Mouse (Mus musculus) midbrain, embryonic 11.5 days (tissue): ENCODE measurements at regions not wholly inside any gene's neighbourhood (a gene's known extent, or its start where the extent isn't known, plus 50 kb on each side); places are given as distances from the start of the nearest gene placed in this dataset.

Source experiments
- ATAC-seq: fragments of 200-750 bp; cut with Nextera tagmentation; 2 replicates; pipeline ENCODE4 v1.8.0; 2017; ENCODE audit warnings: moderate TSS enrichment, moderate library complexity; ENCODE audit not compliant: low FRiP score
- DNase-seq: peaks from one replicate; pipeline ENCODE4 v3.0.0; 2015; ENCODE audit warnings: low spot score; ENCODE audit errors: missing footprints
- H3K27ac ChIP-seq: fragments of 300-500 bp; sonication (generic); 2 replicates; pipeline ENCODE4 v1.5.1; 2014; ENCODE audit warnings: low read depth, low read length
- H3K27me3 ChIP-seq: fragments of 300-500 bp; sonication (generic); 2 replicates; pipeline ENCODE4 v1.6.1; 2014; ENCODE audit warnings: mild to moderate bottlenecking, low read length, moderate library complexity, mixed read lengths; ENCODE audit not compliant: control insufficient read depth, insufficient read depth
- H3K36me3 ChIP-seq: fragments of 300-500 bp; sonication (generic); 2 replicates; pipeline ENCODE4 v1.6.1; 2014; ENCODE audit warnings: mild to moderate bottlenecking, low read length, moderate library complexity, mixed read lengths; ENCODE audit not compliant: control insufficient read depth, insufficient read depth
- H3K4me1 ChIP-seq: fragments of 300-500 bp; sonication (generic); 2 replicates; pipeline ENCODE4 v1.6.1; 2014; ENCODE audit warnings: low read length; ENCODE audit not compliant: control insufficient read depth, insufficient read depth
- H3K4me2 ChIP-seq: fragments of 300-500 bp; sonication (generic); 2 replicates; pipeline ENCODE4 v1.6.1; 2014; ENCODE audit warnings: mild to moderate bottlenecking, moderate library complexity
- H3K4me3 ChIP-seq: fragments of 300-500 bp; sonication (generic); 2 replicates; pipeline ENCODE4 v1.5.1; 2014; ENCODE audit warnings: low read depth, low read length
- H3K9ac ChIP-seq: fragments of 300-500 bp; sonication (generic); 2 replicates; pipeline ENCODE4 v1.6.1; 2014; ENCODE audit warnings: low read length
- H3K9me3 ChIP-seq: fragments of 300-500 bp; sonication (generic); 2 replicates; pipeline ENCODE4 v1.6.1; 2016; ENCODE audit warnings: low read length; ENCODE audit not compliant: control insufficient read depth
- WGBS: fragments of 180-500 bp; shearing (Covaris S2); extraction: QIAGEN DNeasy Blood & Tissue Kit; methylation state at CpG from one replicate; pipeline ENCODE4 v1.1.7; 2014; 5-methylcytosine and 5-hydroxymethylcytosine counted together

GRCm38 (mm10) chr5:91751168-91751567 is 211.7 kb downstream of the Rchy1 start:
- Histone ChIP-seq H3K36me3 (no peaks in the 10 kb centered on the region), H3K4me2 (no peak overlapping the region), H3K4me1 (no peaks in the 10 kb centered on the region), H3K4me3 (no peak overlapping the region), H3K27me3 (no peaks in the 10 kb centered on the region), H3K9ac (no peak overlapping the region), H3K9me3 (no peaks in the 10 kb centered on the region), H3K27ac (no peak overlapping the region)
- WGBS, result 81% methylated on average over 6 of the region's 6 CpGs
- no peak for ATAC-seq
- DNase-seq, result no peak

GRCm38 (mm10) chr5:91746077-91746476 is 216.8 kb downstream of the Rchy1 start:
- DNase-seq (no peak), ATAC-seq (no peak)
- Histone ChIP-seq H3K27me3 (no peaks in the 10 kb centered on the region), H3K9ac (no peak overlapping the region), H3K4me1 (no peaks in the 10 kb centered on the region), H3K4me3 (no peak overlapping the region), H3K4me2 (no peak overlapping the region), H3K9me3 (no peaks in the 10 kb centered on the region), H3K36me3 (no peaks in the 10 kb centered on the region), H3K27ac (no peak overlapping the region)
- 56% methylated on average over 5 of the region's 5 CpGs for WGBS

DNA sequence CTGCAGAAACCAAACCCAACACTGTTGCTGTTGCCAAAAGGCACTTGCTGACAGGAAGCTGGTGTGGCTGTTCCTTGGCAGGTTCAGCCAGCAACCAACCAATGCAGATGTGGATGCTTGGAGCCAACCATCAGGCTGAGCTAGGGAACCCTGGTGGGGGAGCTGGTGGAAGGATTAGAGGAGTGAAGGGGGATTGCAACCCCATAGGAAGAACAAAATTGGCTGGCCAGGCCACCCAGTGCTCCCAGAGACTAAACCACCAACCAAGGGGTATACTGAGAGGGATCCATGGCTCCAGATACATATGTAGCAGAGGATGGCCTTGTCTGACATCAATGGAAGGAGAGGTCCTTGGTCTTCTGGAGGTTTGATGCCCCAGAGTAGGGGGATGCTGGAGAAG is 218.5 kb downstream of the Rchy1 start:
- ATAC-seq (no peak), DNase-seq (no peak)
- no peaks in the 10 kb centered on the region for H3K36me3 ChIP-seq
- no peak overlapping the region for H3K4me3 ChIP-seq
- H3K27ac ChIP-seq, result no peak overlapping the region
- H3K4me1 ChIP-seq, result no peaks in the 10 kb centered on the region
- H3K9ac ChIP-seq, result no peak overlapping the region
- no peaks in the 10 kb centered on the region for H3K9me3 ChIP-seq
- no peak overlapping the region for H3K4me2 ChIP-seq
- H3K27me3 ChIP-seq, result no peaks in the 10 kb centered on the region

DNA sequence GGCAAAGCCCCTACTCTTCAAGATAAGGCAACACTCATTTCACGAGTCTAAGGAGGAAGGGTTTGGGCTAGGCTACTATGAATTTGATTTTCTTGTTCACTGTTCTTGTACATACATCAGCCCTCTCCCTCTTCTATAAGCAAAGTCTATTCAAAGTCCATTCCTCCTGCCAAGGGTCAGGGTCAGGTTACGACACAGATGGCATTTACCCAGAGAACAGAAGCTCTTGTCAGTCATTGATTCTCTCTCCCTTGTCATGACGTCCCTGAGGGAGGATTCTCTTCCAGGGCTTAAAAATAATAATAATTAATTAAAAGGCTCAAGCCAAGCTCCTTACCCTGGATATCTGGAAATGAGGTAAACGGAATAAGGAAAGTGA is 222.7 kb downstream of the Rchy1 start:
- DNase-seq (no peak), ATAC-seq (no peak)
- Histone ChIP-seq H3K9ac (no peak overlapping the region), H3K36me3 (no peaks in the 10 kb centered on the region), H3K9me3 (no peaks in the 10 kb centered on the region), H3K4me1 (no peaks in the 10 kb centered on the region), H3K27ac (no peak overlapping the region), H3K4me2 (no peak overlapping the region), H3K27me3 (no peaks in the 10 kb centered on the region), H3K4me3 (no peak overlapping the region)
- WGBS, result 35% methylated on average over 4 of the region's 4 CpGs

GRCm38 (mm10) chr5:91739433-91740158 is 222.2 kb downstream of the Parm1 start:
- H3K9me3 ChIP-seq, result no peaks in the 10 kb centered on the region
- H3K4me2 ChIP-seq, result no peak overlapping the region
- H3K4me3 ChIP-seq, result no peak overlapping the region
- no peak overlapping the region for H3K9ac ChIP-seq
- 82% methylated on average over 16 of the region's 16 CpGs for WGBS
- no peak for ATAC-seq
- no peak for DNase-seq
- H3K27me3 ChIP-seq, result no peaks in the 10 kb centered on the region
- no peaks in the 10 kb centered on the region for H3K4me1 ChIP-seq
- no peaks in the 10 kb centered on the region for H3K36me3 ChIP-seq
- H3K27ac ChIP-seq, result no peak overlapping the region

- Histone ChIP-seq H3K36me3 (no peaks in the 10 kb centered on the region), H3K4me2 (no peak overlapping the region), H3K4me1 (no peaks in the 10 kb centered on the region), H3K9me3 (no peaks in the 10 kb centered on the region), H3K4me3 (no peak overlapping the region), H3K9ac (no peak overlapping the region), H3K27me3 (peaks cover 11% of the 10 kb centered on the region), H3K27ac (no peak overlapping the region)
- ATAC-seq (no peak), DNase-seq (no peak)
- WGBS, result 84% methylated on average over 5 of the region's 5 CpGs
These were observed 214.6 kb downstream of the Parm1 start for GRCm38 (mm10) chr5:91732002-91732401.

- ATAC-seq (no peak), DNase-seq (no peak)
- no peaks in the 10 kb centered on the region for H3K4me1 ChIP-seq
- H3K9me3 ChIP-seq, result no peaks in the 10 kb centered on the region
- peaks cover 19% of the 10 kb centered on the region for H3K27me3 ChIP-seq
- no peak overlapping the region for H3K4me3 ChIP-seq
- no peak overlapping the region for H3K27ac ChIP-seq
- no peak overlapping the region for H3K4me2 ChIP-seq
- no peak overlapping the region for H3K9ac ChIP-seq
- no peaks in the 10 kb centered on the region for H3K36me3 ChIP-seq
- WGBS, result 82% methylated on average over 5 of the region's 5 CpGs
These were observed 213.7 kb downstream of the Parm1 start for GRCm38 (mm10) chr5:91731155-91731554.

DNA sequence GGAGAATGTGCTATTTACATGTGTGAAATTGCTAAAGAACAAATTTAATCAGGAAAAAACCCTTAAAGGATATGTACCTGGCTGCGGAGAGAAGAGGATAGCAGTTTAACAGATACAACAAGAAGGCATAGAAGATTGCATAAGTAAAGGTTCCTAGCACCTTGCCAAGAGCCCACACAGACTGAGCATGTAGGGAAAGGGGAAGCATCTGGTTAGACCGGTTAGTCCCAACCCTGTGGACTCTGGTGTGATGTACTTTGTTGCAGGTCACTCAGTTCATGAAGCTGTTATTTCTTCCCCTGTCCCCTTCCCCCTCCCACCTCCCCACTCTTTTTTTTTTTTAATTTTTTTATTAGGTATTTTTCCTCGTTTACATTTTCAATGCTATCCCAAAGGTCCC is 212.5 kb downstream of the Parm1 start:
- Histone ChIP-seq H3K9ac (no peak overlapping the region), H3K27ac (no peak overlapping the region), H3K4me1 (no peaks in the 10 kb centered on the region), H3K4me3 (no peak overlapping the region), H3K27me3 (peaks cover 19% of the 10 kb centered on the region), H3K36me3 (no peaks in the 10 kb centered on the region), H3K4me2 (no peak overlapping the region), H3K9me3 (no peaks in the 10 kb centered on the region)
- ATAC-seq (no peak), DNase-seq (no peak)
- WGBS, result 59% methylated on average over 3 of the region's 3 CpGs

DNA sequence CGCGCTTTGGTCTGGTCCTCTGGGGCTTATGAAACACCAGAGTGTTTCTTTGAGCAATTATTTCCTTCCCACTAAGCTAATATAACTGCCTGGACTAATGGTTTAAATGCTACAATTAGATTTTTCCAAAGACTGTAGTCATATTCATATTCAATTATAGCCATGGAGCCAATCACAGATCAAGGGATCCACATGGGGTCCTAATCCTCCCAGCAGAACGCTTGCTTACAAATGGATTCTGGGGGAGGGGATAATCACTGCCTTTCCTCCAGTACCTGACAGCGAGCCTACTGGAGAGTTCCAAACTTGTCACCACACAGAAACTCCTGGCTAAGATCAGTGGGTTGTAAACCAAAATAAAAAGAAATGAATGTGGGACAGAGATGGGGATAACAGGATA is 212.0 kb downstream of the Parm1 start:
- H3K9me3 ChIP-seq, result no peaks in the 10 kb centered on the region
- no peak overlapping the region for H3K9ac ChIP-seq
- H3K4me3 ChIP-seq, result no peak overlapping the region
- no peaks in the 10 kb centered on the region for H3K36me3 ChIP-seq
- H3K4me1 ChIP-seq, result no peaks in the 10 kb centered on the region
- H3K4me2 ChIP-seq, result no peak overlapping the region
- no peak for DNase-seq
- peaks cover 19% of the 10 kb centered on the region for H3K27me3 ChIP-seq
- peak; percentile 58; the same call in 1 of the 2 replicates for ATAC-seq
- 35% methylated on average over 4 of the region's 4 CpGs for WGBS
- H3K27ac ChIP-seq, result no peak overlapping the region
